Mouse (Mus musculus) olfactory bulb, adult 2 months (tissue): ENCODE results near the gene Dmpk. TPM values are rescaled to one million over a fixed set of nuclear protein-coding genes. Genes with fewer than 3 reads are reported as not detected.

Experiments used
- H3K27ac ChIP-seq: fragments of 200-500 bp; 2 replicates; pipeline ENCODE4 v1.5.1; 2012; ENCODE audit warnings: low read depth, low read length; ENCODE audit not compliant: insufficient read depth
- H3K4me1 ChIP-seq: fragments of 200-500 bp; 2 replicates; pipeline ENCODE4 v1.6.1; 2012; ENCODE audit warnings: low read length; ENCODE audit not compliant: control insufficient read depth, insufficient read depth
- H3K4me3 ChIP-seq: fragments of 200-500 bp; 2 replicates; pipeline ENCODE4 v1.5.1; 2012; ENCODE audit warnings: mild to moderate bottlenecking, low read depth, low read length, moderate library complexity; ENCODE audit not compliant: insufficient read depth
- CTCF ChIP-seq: fragments of 200-500 bp; IDR thresholded peaks from 2 replicates; pipeline ENCODE4 v1.5.1; 2012; ENCODE audit warnings: low read depth, mild to moderate bottlenecking, low read length, moderate library complexity; ENCODE audit not compliant: insufficient read depth
- POLR2A ChIP-seq: fragments of 200-500 bp; IDR thresholded peaks from 2 replicates; pipeline ENCODE4 v1.6.1; 2012; ENCODE audit warnings: mild to moderate bottlenecking, low read depth, low read length, moderate library complexity; ENCODE audit not compliant: insufficient read depth
- WGBS: fragments of 180-500 bp; shearing (Covaris S2); methylation state at CpG from one replicate; pipeline ENCODE4 v1.1.7; 2018; 5-methylcytosine and 5-hydroxymethylcytosine counted together
- polyA plus RNA-seq: library from polyadenylated mRNA; stranded (reverse); fragments of >200 nt; gene quantifications from 2 replicates; pipeline ENCODE4 v1.2.4, GENCODE M21; 2012; ENCODE audit warnings: low replicate concordance; ENCODE audit not compliant: missing spikeins, insufficient read depth, insufficient read length

Dmpk gene
- polyA plus RNA-seq = not detected in 2 replicates

GRCm38 (mm10) chr7:19083701-19084100, at the start of gene Dmpk:
Gene Dmpk, plus strand, starts transcription at chr7:19083849.
- peaks cover 29% of the 10 kb centered on the region for H3K4me1 ChIP-seq
- 57% methylated on average over 10 of the region's 10 CpGs for WGBS
- H3K4me3 ChIP-seq = peak within 1 kb of the TSS; percentile 19; the same call in 1 of the 2 replicates
- TF ChIP-seq CTCF (no peak), POLR2A (no peak)
- no peak within 1 kb of the TSS; the same call in 1 of the 2 replicates for H3K27ac ChIP-seq

GRCm38 (mm10) chr7:19044616-19045015, 39.0 kb upstream of the Dmpk start:
- Histone ChIP-seq H3K4me3 (no peak overlapping the region), H3K27ac (no peak overlapping the region), H3K4me1 (peaks cover 2% of the 10 kb centered on the region; the same call in 1 of the 2 replicates)
- TF ChIP-seq POLR2A = no peak
- no peak for TF ChIP-seq CTCF
- WGBS = 95% methylated on average over 6 of the region's 6 CpGs

- H3K27ac ChIP-seq = no peak overlapping the region
- no peak for TF ChIP-seq CTCF
- no peak for TF ChIP-seq POLR2A
- WGBS = 88% methylated on average over 11 of the region's 11 CpGs
- H3K4me3 ChIP-seq = no peak overlapping the region
- H3K4me1 ChIP-seq = peaks cover 19% of the 10 kb centered on the region
These were observed 37.2 kb upstream of the Dmpk start for GRCm38 (mm10) chr7:19046286-19047069.

- WGBS = 86% methylated on average over 14 of the region's 14 CpGs
- no peak for TF ChIP-seq CTCF
- TF ChIP-seq POLR2A = no peak
- Histone ChIP-seq H3K4me1 (peaks cover 34% of the 10 kb centered on the region), H3K4me3 (no peak overlapping the region), H3K27ac (no peak overlapping the region)
These were observed 35.6 kb upstream of the Dmpk start for GRCm38 (mm10) chr7:19048006-19048527.

- 88% methylated on average over 5 of the region's 5 CpGs for WGBS
These were observed 34.4 kb upstream of the Dmpk start for GRCm38 (mm10) chr7:19049252-19049651.

GRCm38 (mm10) chr7:19050172-19050571, 33.5 kb upstream of the Dmpk start:
- no peak for TF ChIP-seq CTCF
- no peak for TF ChIP-seq POLR2A
- WGBS = 43% methylated on average over 8 of the region's 8 CpGs
- peaks cover 55% of the 10 kb centered on the region for H3K4me1 ChIP-seq
- no peak overlapping the region for H3K4me3 ChIP-seq
- peak overlapping the region; percentile 93 for H3K27ac ChIP-seq

More at GRCm38 (mm10) chr7:19049252-19049651, 34.4 kb upstream of the Dmpk start:
- peaks cover 45% of the 10 kb centered on the region for H3K4me1 ChIP-seq
- H3K4me3 ChIP-seq = no peak overlapping the region
- H3K27ac ChIP-seq = no peak overlapping the region
- TF ChIP-seq POLR2A (no peak), CTCF (no peak)

- Histone ChIP-seq H3K4me1 (peaks cover 58% of the 10 kb centered on the region), H3K27ac (peak overlapping the region; percentile 93), H3K4me3 (no peak overlapping the region)
- TF ChIP-seq POLR2A = no peak
- TF ChIP-seq CTCF = no peak
- WGBS = 81% methylated on average over 4 of the region's 4 CpGs
These were observed 32.5 kb upstream of the Dmpk start for GRCm38 (mm10) chr7:19051161-19051560.

GRCm38 (mm10) chr7:19052345-19053135, 31.1 kb upstream of the Dmpk start:
- Histone ChIP-seq H3K4me1 (peaks cover 58% of the 10 kb centered on the region), H3K27ac (peak overlapping the region; percentile 94)
- 66% methylated on average over 15 of the region's 15 CpGs for WGBS

More at GRCm38 (mm10) chr7:19052345-19053135, 31.1 kb upstream of the Dmpk start:
- no peak for TF ChIP-seq CTCF
- TF ChIP-seq POLR2A = no peak
- no peak overlapping the region for H3K4me3 ChIP-seq
